Mouse (Mus musculus) left cerebral cortex, postnatal 25 days (tissue): Measurements from ENCODE around the gene Tmigd3. TPM values are rescaled to one million over a fixed set of nuclear protein-coding genes. Genes with fewer than 3 reads are reported as not detected.

Experiments used
- DNase-seq, 2 experiments: peaks; one replicate each; pipeline ENCODE4 v3.0.0; 2022; ENCODE audit warnings: low spot score in 2 of 2, mixed read lengths in 1 of 2
- intact Hi-C: fragments of 180-260 bp; cut with DNase I; formaldehyde crosslinking; loops from one replicate; pipeline ENCODE4 v1.15.1; 2025
- total RNA-seq, 2 experiments: library from RNA; stranded (reverse); gene quantifications; 2 replicates each; pipeline ENCODE4 v1.2.3; 2021

Tmigd3 gene
- total RNA-seq, result under 1 TPM in 1 of 2 experiments, not detected in 1; 0.69 TPM

DNA sequence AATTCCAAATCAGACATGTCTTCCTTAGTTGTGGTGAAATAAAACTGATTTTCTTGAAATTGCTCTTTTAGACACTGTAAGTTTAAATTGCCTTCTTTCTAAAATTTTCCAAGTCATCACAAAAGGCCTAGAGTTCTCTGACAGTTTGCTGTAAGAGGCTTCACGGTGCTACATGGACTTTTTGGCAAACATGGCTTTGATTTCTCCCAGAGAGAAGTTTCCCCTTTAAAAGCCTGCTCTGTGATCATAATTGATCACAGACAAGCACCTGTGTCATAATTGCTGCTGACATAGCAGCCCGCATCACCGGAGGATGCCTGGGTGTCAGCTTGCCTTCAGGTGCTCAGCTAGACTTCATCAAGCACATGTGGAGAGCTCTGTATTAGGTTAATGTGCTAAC lies at the start of gene Tmigd3, which contains the start of gene Adora3:
Gene Tmigd3 (plus strand): TSS at position 346 of the 400 bp plus-strand sequence.
Gene Adora3 (plus strand): TSS at position 301 of the 400 bp plus-strand sequence.
- intact Hi-C loops, result no loop called here
- no peak for DNase-seq

DNA sequence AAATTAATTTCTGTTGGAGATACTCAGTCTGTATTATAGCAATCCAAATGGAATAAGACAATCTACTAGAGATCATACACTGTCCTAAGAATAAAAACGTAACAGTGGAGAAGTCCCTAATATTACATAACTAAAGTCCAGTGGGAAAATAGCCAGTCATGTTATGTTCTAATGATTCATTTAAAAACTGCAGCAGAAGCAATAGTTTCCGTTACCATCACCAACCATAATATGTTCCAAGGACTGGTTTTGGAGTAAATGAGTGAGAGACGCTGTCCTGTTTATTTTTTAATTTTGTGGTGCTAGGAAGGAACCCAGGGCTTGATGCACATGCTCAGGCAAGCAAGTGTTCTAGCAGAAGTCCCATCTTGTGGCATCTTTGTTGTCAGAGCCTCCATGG lies 49.2 kb upstream of the Tmigd3 start:
- intact Hi-C loops, result no loop called here
- DNase-seq, result no peak

DNA sequence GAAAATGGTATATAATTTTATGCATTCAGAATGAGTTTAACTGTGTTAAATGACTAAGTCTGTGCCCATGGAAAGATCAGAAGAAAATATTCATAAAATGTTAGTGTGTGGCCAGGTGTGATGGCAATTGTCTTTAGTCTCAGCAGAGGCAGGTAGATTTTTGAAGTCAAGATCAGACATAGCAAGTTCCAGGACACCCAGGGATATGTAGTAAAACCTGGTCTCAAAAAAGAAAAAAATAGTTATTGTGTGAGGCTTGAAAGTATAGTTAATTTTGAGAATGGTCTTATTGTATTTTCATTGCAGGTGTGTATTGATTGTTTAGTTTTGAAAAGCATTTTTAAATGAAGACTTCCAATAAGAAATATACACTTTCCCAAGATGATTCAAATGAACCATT lies 47.1 kb upstream of the Tmigd3 start:
- intact Hi-C loops, result no loop called here

DNA sequence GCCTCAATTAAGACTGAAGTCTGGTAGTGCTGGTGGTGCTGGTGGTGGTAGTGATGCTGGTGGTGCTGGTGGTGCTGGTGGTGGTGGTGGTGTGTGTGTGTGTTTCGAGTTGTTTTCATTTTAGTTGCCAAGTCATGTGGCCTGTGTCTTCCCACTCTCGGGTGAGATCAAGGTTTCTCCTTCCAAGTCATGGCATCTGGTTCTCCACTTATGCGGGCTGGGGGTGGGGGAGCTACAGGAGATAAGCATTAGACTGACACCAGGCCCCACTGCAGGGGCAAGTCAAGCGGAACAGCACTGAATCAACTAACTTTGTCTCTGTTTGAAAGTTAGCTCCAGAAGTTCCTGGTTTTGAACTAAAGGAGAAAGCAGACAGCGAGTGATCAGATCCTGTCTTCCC lies 46.6 kb upstream of the Tmigd3 start:
- intact Hi-C loops, result no loop called here
- no peak for DNase-seq

More for the DNA sequence above, 47.1 kb upstream of the Tmigd3 start:
- no peak for DNase-seq

DNA sequence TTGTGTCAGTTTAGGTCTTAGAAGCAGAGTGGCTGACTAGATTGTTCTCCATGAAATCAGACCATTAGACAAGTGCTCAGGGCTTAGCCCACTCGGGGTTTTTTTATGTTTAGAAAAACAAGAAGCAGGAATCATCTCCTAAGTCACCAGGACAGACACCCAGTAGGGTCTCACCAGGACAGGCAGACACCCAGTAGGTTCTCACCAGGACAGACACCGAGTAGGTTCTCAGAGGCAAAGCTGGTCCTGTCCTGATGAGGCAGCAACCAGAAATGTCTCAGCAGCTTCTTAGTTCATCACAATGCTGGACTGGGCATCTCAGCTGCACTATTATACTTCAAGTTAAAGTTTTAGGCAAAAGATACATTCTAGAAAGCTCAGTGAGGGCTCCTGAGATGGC lies 46.0 kb upstream of the Tmigd3 start:
- intact Hi-C loops, result no loop called here
- DNase-seq, result no peak

DNA sequence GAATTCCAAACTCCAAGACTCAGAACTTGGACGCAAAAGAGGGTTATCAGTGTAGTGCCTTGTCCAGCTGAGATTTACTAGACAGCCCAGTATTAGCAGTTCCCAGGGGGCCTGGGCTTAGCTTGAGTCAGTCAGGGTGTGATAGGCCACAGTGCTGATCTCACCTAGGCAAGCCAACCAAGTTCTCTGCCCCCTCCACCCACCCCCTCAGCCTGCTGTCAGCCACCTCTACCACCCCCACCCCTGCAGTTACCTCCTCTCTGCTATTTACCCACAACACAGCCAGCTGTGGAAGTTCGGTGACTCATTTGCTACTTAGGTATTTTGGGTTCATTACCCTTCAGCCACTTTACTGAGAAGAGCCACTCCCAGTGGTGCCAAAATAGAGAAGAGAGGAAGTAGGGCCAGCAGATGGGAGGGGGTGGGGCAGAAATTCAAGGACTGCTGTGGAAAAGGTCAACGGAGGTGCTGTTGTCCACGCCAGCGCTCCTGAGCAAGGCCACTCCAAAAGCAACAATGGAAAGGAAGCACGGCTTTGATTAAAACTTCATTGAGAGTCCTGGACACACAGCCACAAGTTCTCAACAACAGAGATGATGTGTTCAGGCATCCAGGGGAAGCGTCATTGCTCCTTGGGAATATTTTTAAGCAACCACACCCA lies 45.1 kb upstream of the Tmigd3 start:
- intact Hi-C loops, result no loop called here
- DNase-seq, result no peak

DNA sequence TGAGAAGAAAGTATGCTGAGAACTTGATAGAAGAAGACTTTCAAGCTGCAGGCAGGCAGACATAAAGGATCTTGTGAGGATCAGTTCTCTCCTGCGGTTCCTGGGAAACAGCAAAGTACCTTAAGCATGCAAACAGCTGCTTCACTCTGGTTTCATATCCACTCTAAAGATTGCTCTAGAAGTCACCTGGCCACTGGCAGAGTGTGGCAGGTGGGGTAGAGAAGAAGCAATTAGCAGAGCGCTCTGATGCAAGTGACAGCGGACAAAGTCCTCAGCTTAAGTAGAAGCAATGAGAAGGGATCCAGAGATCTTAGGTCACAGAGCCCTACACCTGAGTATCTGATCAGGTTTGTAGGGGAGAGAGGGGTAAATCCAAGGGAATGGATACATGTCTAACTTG lies 39.1 kb upstream of the Tmigd3 start:
- DNase-seq, result no peak
- intact Hi-C loops, result no loop called here

DNA sequence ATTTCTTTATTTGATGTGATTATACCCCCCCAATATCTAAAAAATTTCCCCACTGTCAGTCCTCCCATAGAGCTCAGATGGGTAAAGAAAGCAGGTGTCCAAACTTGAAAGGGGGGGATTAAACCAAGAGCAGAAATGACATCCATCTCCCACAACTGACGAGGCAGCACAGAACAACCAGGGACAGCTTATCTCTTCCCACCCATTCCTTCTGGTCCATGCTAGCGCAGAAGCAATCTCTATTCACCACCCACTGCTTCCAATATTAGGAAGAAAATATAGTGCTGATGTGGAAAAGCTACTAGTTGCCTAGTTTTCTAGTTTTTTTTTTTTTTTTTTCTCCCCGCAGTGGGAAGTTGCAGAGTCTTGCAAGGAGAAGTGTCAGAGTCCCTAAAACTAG lies 34.8 kb upstream of the Tmigd3 start:
- DNase-seq, result no peak
- intact Hi-C loops, result no loop called here

DNA sequence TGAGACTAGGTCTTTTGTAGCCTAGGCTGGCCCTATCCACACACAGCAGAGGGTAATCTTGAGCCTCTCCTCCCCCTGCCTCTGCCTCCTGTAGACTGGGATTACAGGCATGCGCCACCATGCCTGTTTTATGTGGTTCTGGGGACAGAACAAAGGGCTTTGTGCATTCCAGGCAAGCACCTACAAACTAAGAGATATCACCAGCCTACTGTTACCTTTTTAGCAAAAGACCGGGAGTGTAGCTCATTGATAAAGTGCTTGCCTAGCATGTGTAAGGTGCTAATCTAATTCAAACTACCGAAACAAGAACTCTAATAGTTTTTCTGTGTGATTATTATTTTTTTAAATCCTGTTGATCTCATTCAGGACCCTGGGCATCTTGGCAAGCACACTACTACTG lies 33.8 kb upstream of the Tmigd3 start:
- intact Hi-C loops, result no loop called here
- DNase-seq, result no peak

DNA sequence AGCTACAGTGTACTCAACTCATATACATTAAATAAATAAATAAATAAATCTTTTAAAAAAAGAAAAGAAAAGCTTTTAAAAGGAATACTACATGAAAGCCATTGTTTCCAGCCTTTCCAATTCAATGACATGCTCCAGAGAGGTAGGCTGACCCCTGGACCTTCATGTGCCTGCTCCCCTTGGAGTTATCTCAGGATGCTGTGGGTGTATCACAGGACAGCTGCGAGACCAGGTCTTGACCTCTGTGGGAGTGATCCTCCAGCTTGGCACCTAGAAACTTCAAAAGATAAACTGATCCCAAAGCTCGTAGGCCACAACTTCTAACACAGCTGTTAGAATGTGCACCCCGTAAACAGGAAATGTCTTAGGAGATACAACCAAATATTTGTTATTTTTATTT lies 32.0 kb upstream of the Tmigd3 start:
- no peak for DNase-seq
- intact Hi-C loops, result no loop called here

DNA sequence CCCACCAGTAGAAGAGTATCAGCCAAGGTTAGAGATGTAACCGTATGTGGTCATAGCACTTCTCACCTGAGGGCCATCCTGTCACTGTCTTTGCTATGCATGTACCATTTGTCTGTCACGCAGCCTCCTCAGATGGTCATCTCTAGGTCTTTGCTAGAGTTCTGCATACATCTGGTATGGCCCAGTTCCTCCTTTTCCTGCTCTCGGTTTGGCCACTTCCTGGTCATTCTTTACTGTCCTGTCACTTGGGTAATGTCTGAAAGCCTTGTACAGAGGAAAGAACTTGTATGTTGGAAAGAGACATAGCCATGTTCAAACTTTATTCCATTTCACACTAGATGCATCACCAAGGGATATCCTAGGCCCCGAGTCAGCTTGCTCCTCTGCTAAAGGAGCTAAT lies 30.9 kb upstream of the Tmigd3 start:
- intact Hi-C loops, result no loop called here
- no peak for DNase-seq

DNA sequence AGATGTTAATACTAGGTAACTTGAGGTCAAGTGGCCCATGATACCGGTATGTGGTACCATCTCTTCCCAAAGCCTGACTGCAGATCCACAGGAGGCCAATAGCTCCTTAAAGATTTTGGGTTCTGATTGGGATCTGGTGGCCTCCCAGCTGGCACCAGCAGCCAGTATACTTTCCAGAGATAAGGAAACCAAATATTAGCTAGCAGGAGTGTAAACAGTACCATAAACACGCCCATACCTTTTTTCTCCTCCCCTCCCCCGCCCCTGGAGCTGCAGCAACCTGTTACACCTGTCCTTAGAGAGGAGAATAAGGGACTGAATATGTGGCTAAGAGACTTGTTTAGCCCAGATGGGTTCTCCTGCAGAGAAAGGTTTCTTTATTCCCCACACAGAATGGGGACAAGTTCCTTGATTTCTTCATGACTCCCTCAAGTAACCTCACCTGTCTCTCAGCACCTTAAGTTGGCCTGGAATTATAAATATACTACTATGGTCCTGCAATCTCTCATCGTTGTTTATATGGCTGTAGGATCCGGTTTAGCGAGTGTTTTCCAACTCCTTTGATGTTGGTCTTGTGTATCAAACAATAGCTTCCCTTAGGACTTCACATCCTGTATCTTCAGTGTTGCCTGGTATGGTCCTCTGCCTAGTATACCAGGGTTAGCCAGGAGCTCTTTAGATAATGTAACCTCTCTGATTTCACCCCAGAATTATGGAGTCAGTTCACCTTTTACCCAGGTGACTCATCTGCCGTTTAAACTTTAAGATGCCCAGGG lies 24.2 kb upstream of the Tmigd3 start:
- DNase-seq, result no peak
- intact Hi-C loops, result no loop called here

DNA sequence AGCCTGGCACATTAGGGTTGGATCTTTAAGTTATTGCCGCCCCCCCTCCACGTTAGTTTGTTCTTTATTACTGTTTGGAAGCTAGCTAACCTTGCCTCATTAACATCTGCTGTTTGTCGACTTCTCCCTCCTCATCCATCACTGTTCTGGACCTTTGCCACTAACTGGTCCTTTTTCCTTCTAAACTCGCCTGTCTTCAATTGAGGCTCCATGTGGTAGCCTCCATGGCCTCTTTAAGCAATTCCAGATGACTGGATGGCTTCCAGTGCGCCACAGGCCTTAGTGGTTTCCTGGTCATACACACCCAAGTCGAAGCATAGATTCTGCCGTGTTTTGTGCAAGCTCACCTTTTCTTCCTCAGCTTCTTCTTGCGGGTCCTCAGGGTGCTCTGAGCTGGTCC lies 16.9 kb upstream of the Tmigd3 start:
- intact Hi-C loops, result no loop called here
- DNase-seq, result no peak

DNA sequence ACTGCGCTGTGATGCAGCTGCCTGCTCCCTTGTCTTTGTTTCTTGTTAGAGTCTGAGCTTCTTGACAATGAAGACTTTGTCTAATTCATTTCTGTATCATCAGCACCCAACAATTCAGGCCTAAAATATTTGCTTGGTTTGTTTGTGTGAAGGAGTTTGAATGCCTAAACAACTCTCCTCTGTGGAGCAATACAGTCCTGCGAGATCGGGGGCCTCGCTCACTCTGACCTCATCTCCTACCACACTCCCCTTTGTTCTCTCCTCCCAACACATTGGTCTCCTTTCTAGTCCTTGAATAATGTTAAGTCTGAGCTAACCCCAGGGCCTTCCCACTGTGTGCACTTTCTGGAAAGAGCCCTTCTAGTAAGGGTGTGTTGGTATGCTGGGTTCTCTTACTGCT lies 15.9 kb upstream of the Tmigd3 start:
- intact Hi-C loops, result no loop called here
- no peak for DNase-seq

DNA sequence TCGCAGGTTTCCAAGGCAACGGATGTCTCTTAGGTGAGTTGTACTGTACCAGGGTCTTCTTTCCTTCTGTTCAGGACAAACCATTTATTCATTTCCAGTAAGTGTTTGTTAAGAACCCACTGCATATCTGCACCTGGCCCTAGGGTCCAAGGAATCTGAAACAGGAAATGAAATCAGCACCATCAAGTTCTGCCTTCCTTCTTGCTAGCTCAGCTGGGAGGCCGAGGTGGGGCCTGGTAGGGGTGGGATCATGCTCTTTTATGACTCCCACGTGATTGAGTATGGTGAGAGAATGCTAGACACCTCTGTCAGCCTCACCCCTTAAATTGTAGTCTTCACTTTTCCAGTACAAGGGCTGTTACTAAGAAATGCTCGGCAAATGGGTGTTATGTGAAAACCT lies 13.2 kb upstream of the Tmigd3 start:
- no peak for DNase-seq

DNA sequence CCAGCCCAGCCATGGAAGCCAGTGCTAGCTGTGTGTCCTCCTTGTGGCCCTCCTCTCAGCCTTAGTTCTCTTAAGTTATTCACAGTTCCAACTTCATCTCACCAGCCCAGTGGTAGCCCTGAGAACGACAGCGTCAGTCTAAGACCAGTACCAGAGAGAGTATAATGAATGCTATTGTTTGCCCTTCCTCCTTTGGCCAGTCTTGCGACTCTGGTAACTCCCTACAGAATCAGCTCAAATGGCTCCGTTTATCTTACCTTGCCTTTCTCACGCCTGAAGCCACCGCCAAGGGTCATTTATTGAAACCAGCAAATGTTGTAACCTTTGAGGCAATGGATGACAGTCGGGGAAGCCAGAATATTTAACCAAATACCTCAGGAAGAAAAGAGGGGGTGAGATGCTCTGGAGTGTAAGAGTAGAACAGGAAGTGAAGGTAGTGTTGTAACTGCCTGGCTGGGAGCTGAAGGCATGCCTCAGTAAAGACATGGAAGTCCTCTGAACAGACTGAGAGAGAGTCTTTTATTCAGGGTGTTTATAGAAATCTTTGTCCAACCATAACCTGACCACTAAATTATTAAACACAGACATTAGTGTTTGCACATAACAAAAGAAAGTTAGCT lies 8.8 kb upstream of the Tmigd3 start:
- no peak for DNase-seq
- intact Hi-C loops, result no loop called here

More for the DNA sequence above, 13.2 kb upstream of the Tmigd3 start:
- intact Hi-C loops, result no loop called here

DNA sequence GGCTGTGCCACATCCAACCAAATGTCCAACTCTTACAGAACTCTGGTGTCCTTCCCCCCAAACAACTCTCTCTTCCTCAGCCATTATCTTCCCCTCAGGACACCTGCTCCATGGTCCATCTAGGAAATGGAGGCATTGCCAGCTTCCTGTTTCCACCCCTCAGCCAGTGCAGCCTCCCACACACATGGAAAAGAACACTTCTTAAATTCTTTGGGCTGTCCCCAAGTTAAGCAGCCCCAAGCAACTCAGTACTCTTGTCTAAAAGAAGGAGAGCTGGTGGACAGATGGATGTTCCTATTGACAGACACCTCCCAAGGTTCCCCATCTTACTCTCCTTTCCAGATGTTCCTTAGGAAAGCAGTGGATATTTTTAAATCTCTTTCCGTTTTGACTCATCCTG lies 6.6 kb upstream of the Tmigd3 start:
- DNase-seq, result no peak
- intact Hi-C loops, result no loop called here

DNA sequence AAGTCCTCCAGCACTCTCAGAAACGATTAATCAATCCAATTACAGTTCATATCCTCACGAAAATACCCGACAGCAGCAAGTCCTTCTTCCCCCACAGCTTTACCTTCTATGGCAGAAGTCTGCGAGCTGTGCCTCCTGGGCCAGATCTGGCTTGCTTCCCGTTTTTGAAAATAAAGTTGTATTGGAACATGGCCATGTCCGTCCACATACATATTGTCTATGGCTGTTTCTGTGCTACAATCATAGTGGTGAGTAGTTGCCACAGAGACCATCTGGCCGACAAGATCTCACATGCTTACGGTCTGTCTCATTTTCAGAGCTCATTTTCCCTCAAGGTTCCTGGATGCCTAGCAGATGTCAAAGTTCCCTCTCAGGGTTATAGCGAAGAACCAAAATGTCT lies 5.6 kb upstream of the Tmigd3 start:
- intact Hi-C loops, result no loop called here
- peak; percentile 25 to 74 for DNase-seq

DNA sequence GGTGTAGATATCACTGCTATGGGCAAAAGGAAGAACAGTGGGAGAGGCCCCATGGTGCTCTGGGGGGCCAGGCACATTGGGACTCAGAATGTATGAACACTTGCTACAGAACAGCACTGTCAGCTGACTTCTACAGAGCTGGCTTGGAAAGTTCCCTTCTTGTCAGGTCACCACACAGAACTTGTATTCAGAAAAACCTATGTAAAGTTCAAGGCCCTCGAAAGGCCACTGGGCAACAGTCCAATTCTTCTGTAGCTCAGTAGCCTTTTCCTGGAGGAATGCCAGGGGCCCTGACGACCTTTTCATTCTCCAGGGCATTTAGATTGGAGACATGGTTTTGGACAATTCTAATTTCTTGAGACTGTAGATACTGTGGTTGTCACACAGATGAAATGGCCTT lies 2.6 kb upstream of the Tmigd3 start:
- no peak for DNase-seq
- intact Hi-C loops, result no loop called here

DNA sequence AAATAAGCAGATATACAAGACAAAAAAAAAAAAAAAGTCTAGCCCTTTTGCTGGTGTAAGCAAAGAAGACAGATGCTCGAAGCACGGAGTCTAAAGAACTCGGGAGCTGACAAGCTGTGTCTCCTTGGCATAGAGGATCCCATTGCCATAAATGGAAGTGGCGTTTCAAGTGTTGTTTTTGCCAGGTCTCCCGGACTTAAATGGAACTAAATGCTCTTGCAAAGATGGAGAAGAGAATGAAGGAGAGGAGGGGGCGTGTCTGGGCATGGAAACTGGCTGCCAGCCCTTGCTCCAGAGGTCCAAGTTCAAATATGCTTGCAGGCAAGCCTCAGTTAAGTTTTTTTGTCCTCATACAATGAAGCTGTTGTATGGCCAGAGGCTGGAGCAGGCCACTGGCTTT lies 1.3 kb downstream of the Tmigd3 start:
- intact Hi-C loops, result no loop called here
- peak in 1 of 2 experiments; percentile 67 for DNase-seq

DNA sequence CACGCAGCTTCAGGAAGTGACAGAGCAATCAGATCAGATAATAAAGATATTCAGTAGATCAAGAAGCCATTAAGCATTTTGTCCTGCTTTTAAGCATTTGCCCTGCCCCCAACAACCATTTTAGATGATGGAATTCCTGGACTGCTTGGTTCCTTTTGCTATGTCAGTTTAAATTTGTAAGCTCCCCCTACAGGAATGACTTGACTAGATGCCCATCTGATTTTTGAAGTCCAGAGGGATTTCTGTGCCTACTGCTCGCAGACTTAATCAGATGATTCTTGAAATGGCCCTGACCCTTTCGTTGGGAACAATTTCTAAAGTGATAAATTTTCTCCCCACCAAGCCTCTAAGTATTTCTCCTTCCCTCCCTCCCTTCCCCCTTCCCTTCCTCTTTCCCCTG lies 1.9 kb downstream of the Tmigd3 start:
- intact Hi-C loops, result no loop called here
- no peak for DNase-seq
